Mouse (Mus musculus) left cerebral cortex, adult 11 months (tissue): ENCODE results near the gene Ankrd7.
"Not testable (repeated sequence)": the region's sequence is repeated elsewhere in the genome, so short reads cannot be mapped to it uniquely, and the experiment has no call there.

Experiments
- DNase-seq: peaks from one replicate; pipeline ENCODE4 v3.0.0; 2022; ENCODE audit warnings: low spot score

The Ankrd7 gene

DNA sequence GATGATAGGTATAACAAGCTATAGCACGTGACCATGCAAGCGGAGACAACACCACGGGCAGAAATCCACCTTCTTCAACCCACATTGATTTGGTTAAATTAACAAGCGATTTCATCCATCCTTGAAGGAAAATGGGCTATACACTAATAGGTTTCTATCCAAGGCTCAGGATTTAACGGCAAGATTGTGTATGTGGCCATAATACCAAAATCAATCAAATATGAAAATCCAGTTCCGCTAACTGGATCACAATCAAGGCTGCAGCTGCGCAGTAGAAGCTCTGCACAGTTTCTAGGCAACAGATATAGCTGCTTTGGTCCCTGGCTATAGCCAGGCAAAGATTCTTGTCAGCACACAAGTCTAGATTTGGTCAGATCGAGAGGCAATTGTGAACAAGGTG lies at the start of gene Ankrd7:
Gene Ankrd7, plus strand, starts transcription at position 301 of the 400 bp plus-strand sequence.
- DNase-seq, result no peak

DNA sequence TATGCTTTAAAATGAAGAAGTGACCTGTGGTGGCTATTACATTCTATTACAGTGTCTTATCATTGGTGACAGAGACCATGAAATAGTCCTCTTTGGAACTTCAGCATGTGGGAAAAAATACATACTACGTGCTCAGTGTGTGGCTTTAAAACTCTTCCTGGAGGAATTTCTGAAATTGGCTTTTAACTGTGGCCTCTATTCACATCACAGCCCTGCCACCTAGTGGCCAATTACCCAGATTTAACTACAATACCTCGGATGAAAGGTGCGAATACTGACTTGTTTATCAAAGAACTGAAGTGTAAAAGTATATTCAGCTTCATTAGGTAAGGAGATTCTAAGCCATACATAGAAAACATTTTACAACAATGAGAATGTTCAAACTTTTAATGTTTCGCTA lies 46.8 kb upstream of the Ankrd7 start:
- DNase-seq, result peak; percentile 67

DNA sequence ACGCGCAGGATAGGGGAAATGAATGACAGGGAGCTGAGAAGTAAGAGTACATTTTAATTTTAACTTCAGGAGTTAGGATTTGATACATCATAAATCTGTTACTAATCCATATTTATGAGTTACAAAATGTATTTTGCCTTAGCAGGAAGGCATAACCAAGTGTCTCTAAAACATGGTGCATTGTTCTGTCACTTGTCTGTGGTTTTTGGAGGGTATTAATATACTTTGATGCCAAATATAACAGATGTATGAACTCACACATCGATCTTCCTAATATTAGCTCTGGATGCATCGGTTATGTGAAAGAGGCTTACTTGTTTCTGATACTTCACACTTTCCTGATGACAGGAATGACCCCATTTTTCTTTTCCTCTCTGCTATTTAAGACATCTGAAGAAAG lies 45.9 kb upstream of the Ankrd7 start:
- no peak for DNase-seq

- no peak for DNase-seq
These were observed 43.3 kb upstream of the Ankrd7 start for GRCm38 (mm10) chr6:18822812-18823211.

- DNase-seq, result no peak
These were observed 33.2 kb upstream of the Ankrd7 start for GRCm38 (mm10) chr6:18832958-18833357.

GRCm38 (mm10) chr6:18844529-18844928 lies 21.6 kb upstream of the Ankrd7 start:
- DNase-seq, result not testable (repeated sequence)

DNA sequence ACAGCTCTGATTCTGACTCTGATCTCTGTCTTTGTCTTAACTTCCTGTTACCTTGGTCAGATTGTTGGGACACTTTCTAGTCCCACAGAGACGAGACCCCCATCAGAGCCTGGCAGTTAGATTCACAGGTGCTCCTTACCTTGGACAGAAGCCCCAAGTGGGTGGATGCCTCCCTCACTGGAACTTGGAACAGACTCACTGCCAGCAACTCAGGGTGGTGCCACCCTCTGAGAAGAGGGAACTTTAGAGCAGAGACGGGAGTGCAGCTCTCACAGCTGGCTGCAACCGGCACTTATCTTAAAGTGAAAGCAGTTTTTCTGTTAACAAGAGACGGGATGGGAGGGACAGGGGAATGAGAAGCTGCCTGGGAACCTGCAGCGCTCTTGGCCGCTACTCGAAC lies 20.5 kb upstream of the Ankrd7 start:
- not testable (repeated sequence) for DNase-seq

DNA sequence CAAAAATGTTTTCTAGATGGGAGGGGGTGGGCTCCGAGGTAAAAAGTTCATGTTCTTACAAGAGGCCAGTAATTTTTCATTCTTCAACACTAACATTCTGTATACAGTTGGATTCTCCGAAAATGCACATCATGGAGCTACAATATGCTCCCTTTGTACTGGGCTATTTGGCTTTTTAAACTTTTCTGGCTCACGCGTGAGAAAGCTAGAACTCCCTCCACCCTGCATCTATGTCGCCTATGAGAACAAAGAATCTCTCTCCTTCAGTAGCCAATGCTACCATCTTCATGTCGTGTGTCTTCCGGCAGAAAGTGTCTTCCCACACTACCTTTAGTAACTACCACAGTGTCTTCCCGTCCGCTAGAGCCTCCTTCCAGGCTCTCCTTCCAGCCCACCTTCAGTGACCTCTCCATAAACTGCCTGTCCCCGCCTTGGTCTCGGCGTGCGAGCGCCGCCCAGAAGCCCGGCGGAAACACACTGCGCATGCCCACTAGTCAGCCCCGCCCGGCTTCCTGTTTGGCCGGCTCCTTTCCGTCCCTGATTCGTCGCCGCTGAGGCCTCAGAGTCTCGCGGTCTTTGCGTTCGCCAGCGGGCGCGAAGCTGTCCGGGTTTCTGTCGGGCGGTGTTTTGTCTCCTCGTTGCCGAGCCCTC lies 17.9 kb upstream of the Ankrd7 start, which contains the start of gene Lsm8:
Gene Lsm8, plus strand, starts transcription at position 529 of the 651 bp plus-strand sequence.
- DNase-seq, result peak; percentile 93

DNA sequence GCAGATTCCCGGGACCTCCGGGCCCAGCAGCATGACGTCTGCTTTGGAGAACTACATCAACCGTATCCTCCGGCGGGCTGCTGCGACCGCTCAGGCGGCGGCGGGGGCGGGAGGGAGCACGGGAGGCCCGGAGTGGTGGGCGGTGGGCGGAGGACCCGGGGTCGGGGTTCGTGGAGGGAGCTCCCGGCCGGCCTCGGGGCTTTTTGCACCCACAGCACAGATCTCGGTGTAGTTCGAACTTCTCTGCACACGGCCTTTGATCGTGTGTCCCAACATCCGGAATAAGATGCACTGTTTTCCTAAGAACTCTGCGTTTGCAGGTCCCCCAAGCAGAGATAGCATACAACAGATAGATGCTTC lies 17.4 kb upstream of the Ankrd7 start:
- DNase-seq, result no peak

- DNase-seq, result peak; percentile 46
These were observed 10.8 kb upstream of the Ankrd7 start for GRCm38 (mm10) chr6:18855323-18855722.

GRCm38 (mm10) chr6:18856487-18857078 lies 9.5 kb upstream of the Ankrd7 start:
- DNase-seq, result no peak

GRCm38 (mm10) chr6:18889030-18889429 lies 22.9 kb downstream of the Ankrd7 start:
- DNase-seq, result no peak

DNA sequence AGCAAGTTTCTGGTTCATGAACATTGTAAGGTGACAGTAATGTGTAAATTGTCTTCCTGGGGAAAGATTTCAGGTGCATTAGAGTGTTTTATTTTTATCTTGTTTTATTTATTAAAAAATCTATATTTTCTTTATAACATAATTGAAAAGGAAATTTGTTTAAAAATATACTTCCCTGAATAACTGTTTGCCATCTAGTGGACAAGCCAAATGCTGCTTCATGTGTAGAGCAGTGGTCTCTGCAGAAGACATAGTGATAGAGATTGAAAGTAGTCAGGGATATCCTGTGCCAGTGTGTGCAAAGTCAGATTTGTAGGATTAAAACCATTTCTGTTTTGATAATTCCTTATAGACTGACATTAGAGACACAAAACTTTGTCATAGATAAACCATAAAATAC lies 28.0 kb downstream of the Ankrd7 start:
- no peak for DNase-seq

GRCm38 (mm10) chr6:18907173-18907572 lies 41.1 kb downstream of the Ankrd7 start:
- no peak for DNase-seq

DNA sequence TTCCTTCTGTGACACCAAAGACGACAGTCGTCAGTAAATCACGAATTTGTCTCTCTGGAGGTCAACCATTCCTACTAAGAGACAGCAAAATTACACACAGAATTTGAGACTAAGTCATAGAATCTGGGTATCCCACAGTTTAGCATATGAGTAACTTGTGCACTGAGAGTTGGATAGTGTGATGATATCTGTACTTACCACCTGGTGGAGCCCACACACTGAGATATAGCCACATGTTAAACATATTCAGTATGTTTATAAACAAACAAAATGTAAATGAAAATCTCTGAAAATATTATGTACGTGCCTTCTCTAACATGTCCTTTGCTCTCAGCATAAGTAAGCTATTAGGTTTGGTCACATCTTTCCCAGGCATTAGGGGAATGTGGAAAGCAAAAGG lies 47.1 kb downstream of the Ankrd7 start:
- DNase-seq, result no peak

GRCm38 (mm10) chr6:18916021-18916420 lies 49.9 kb downstream of the Ankrd7 start:
- no peak for DNase-seq

GRCm38 (mm10) chr6:18916471-18916870 lies 50.4 kb downstream of the Ankrd7 start:
- DNase-seq, result no peak
